Mouse (Mus musculus): ENCODE results near the gene Ednrb.

DNA sequence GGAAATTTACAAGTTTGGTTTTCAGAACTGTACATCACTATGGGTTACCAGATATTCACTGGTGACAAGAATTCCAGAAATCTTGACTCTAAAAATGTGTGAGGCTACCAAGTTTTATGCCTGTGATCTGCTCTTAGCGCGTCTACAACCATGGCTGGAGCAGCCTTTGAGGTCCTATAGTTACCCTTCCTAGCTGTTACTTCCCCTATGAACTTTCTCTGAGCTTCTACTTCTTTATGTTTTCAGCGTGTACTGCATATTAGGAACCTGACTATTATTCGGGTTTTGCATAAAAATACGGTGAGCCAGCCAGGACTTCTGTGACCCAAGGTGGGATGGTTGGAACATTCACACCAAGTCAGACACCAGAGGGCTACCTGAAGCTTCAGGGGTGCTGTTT lies 18.3 kb downstream of the Ednrb start:
- TF ChIP-seq POLR2A (IDR thresholded peaks at IDR 0.05; ENCODE audit: low read depth, low read length), result no peak
- TF ChIP-seq CTCF (conservative IDR thresholded peaks at IDR 0.05; ENCODE audit: insufficient read depth, insufficient read length, low read depth, low read length), result no peak
